Mouse (Mus musculus) kidney, postnatal 4 days (tissue): ENCODE results near the gene Gm11009.
"Not testable (repeated sequence)": the region's sequence is repeated elsewhere in the genome, so short reads cannot be mapped to it uniquely, and the experiment has no call there.

Experiments
- DNase-seq, 2 experiments: peaks; one replicate each; pipeline ENCODE4 v3.0.0; 2021; ENCODE audit warnings: mixed read lengths in 2 of 2

Gene Gm11009

GRCm38 (mm10) chr2:176319394-176319793 is at the start of gene Gm11009:
TSS of gene Gm11009 (minus strand) at chr2:176319494.
- DNase-seq: not testable (repeated sequence)
